Mouse (Mus musculus): ENCODE results near the gene Pik3c2a.

The Pik3c2a gene

GRCm38 (mm10) chr7:116443004-116443696 is at the start of gene Pik3c2a:
Pik3c2a (minus strand) TSS chr7:116443449.
- peak; percentile 94 for DNase-seq

GRCm38 (mm10) chr7:116491113-116491512 is 47.9 kb upstream of the Pik3c2a start:
- no peak for DNase-seq

- no peak for DNase-seq
Measured at GRCm38 (mm10) chr7:116485062-116485601, 41.9 kb upstream of the Pik3c2a start.

- no peak for DNase-seq
Measured at GRCm38 (mm10) chr7:116484213-116484612, 41.0 kb upstream of the Pik3c2a start.

DNA sequence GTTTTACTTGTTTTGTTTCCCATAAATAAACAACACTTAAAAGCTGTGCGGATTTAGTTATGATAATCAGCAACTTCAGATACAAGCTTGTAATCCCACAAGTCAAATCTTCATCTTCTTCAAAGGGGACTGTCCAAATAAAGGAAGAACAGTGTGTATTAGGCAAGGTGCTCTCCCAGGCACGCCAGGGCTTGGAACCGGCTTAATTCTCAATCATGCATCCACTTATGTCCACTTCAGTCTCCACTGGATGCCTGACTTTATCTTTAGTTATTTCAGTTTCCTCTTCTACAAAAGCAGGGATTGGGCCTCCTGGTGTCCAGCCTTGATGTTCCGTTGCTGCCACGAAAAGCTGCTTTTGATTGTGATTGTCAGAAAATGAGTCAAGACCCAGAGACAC is 40.5 kb upstream of the Pik3c2a start:
- no peak for DNase-seq

GRCm38 (mm10) chr7:116483106-116483505 is 39.9 kb upstream of the Pik3c2a start:
- DNase-seq = no peak

- no peak for DNase-seq
Measured at GRCm38 (mm10) chr7:116476264-116476663, 33.0 kb upstream of the Pik3c2a start.

GRCm38 (mm10) chr7:116475836-116476235 is 32.6 kb upstream of the Pik3c2a start:
- no peak for DNase-seq

DNA sequence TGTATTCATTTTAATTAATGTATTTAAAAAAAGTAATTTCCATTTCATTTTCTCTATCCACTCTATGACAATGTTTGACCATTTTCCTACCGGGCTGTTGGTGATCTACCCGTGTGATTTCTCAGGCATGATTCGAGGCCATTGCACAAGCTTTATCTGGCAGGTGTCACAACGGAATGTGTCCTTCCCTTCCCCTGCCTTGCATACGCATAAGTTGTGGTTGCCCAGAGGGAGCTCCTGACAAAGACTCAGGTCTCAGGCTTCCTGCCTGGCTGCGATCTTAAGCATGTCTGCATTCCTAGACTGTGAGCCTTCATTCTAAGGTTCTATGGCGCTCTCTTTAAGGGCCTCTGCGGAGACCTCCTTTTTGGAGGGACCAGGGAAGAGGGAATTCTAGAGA is 18.9 kb upstream of the Pik3c2a start:
- no peak for DNase-seq

DNA sequence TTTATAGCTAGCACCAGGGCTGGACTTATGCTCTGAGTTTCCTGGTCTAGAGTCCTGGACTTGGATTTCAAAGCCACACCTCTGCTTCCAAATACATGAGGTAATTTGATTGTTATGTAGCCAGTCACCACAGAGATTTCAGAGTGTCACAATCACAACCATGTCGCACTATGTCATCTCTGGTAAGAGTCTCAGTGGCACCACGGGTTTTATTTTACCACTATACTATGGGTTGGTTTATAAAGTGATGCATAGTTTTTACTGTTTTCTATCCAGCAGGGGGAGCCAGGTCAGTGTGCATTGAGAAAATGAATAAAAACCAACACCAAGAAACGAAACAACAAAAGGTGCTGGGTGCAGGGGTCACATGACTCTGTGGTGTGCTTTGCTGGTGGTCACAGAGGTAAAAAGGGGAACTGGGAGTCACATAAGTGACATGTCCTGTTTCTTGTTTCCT is 15.8 kb upstream of the Pik3c2a start:
- DNase-seq = no peak

DNA sequence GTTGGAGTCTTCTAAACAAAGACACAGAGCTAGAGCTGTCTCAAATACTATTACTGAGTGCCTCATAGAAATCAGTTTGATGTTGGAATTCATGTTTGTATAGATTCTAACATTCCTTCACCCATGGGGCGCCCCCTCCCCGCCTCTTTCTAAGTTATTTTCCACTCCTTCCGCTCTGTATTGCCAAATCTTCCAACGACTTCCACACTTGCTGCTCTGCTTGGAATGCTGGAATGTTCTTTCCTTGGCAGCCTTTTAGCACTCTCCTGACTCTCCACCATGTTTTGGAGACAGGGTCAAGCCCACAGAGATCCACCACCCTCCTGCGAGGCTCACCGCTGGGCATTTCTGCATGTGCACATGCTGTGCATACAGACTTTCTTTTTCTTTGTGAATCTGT is 14.1 kb upstream of the Pik3c2a start:
- DNase-seq = no peak

DNA sequence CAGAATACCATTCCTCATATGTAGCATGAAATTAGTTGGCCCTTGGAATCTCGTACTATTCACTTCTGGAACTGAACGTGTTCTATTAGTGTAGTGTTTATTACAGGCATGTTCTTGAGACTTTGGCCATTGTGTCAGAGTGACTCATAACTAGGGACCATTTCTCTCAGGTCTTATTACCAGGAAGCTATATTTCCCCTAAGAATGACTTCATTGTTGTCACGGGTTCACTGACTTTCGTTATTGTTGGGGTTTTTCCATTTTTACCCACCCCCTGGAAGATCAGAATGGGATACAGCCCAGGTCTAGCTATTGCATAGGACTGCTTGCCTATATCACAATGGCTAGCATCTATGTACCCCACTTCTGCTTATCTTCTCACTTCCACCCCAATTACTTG is 13.7 kb upstream of the Pik3c2a start:
- no peak for DNase-seq

DNA sequence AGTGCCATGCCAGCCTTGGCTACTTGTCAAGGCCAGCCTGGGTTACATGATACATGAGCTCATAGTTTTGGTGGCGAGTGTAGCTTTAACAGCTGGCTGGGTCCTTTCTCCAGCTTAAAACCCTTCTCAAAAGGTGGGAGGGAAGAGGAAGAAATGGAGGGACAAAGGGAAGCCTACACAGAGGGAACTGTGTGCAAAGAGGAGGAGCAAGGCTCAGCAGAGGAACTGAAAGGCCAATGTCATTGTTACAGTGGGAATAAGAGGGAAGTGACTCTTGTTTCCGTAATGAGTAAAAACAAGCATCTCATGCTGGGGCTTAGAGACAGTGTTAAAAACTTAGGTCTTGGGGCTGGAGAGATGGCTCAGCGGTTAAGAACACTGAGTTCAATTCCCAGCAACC is 3.4 kb upstream of the Pik3c2a start:
- no peak for DNase-seq

DNA sequence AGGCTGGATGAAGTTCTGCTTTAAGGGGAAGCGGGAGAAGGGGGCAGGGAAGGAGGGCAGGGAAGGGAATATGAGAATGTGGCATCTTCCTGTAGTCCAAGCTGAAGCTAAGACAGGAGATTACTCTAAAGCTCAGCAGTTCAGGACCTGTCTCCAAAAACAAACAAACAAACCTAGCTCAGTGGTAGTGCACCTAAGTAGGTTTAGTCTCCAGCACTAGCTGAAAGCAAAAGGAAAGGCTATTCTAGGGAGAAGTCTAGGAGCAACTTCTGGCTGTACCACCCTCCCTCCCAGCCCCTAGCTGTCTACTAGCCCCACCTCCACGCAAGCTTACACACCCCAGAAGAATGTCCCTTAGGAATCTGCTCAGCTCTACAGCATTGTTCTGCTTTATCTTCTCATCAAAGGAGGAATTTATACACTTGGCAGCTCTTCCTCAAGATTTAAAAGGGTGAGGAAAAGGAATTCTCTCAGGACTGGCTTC is 1.1 kb upstream of the Pik3c2a start:
- DNase-seq = no peak

DNA sequence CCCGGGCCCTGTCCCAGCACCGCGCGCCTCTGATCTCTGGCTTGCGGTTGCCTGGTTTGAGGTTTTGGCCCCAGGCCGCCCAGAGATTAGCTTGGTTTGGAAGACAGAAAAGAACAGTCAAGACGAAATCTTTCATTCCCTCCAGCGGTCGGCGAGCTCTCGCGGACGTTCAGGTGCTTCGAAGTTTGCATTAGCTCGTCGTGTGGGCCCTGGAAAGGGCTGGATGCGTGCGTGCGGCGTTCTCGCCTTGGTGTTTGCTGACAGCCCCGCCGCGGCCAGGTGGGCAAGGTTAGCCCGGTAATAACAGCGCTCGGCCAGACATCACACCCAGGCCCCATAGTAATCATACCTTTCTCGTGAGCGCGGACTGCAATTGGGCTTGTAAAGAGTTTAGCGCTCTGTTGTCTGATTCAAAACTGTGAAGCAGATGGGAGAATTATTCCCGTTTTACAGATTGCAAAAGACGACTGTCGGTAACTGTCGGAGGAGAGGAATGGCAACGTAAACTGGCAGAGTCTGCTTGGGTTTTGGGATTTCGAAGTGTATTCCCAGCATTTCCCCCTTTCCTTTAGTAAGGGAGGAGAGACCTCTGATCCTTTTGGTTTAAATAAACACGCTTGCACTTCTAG is 562 bp upstream of the Pik3c2a start:
- no peak for DNase-seq

GRCm38 (mm10) chr7:116442226-116442625 is 1.0 kb downstream of the Pik3c2a start:
- DNase-seq = no peak

DNA sequence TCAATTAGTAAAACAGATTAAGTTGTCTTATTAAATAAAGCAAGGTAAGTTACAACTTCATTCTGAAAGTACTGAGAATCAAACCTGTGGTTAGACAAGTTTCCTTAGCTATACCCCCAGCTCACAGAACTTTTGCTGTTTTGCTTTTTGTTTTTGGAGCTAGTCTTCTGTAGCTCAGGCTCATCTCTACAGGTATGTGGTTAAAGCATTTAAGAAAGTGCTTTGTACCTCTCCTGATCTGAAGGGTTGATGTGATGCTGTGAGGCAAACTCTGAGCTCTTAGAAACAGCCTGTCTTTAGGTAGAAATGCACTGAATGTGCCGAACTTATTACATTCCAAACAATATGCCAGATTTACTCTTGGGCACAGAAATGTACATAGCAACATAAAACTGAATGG is 1.9 kb downstream of the Pik3c2a start:
- DNase-seq = no peak

GRCm38 (mm10) chr7:116431661-116432060 is 11.6 kb downstream of the Pik3c2a start:
- DNase-seq = no peak

- DNase-seq = no peak
Measured at GRCm38 (mm10) chr7:116430926-116431325, 12.3 kb downstream of the Pik3c2a start.

DNA sequence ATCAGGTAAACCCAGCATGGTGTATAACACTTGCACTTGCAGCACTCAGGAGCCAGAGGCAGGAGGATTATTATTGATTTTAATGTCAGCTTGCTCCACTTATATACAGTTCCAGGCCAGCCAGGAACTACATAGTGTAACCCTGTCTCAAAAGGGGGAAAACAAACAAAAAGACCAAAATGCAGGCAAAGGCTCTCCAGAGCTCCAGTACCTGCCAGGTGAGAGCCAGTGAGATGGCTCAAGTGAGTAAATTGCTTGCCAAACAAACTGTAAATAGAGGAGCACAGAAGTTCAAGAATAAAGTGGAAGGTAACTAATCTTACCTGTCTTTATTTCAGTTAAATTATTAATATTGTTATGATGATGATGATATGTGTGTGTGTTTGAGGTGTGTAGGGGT is 16.0 kb downstream of the Pik3c2a start:
- DNase-seq = no peak

DNA sequence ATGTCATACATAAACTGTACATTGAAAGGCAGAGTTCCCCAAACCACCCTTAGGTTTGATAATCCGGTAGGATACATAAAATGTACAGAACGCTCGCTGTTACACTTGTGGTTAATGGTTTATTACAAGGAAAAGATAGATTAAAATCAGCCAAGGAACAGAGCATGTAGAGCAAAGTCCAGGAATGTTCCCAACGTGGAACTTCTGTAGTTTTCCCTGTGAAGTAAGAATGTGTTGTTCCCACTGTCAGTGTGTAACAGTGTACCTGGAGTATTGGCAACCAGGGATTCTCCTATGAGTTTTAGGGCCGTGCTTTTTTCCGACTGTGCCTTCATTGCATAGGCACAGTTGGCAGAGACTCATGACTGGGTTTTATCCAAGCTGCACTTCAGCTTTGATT is 17.5 kb downstream of the Pik3c2a start:
- DNase-seq = no peak

- DNase-seq = no peak
Measured at GRCm38 (mm10) chr7:116421081-116421480, 22.2 kb downstream of the Pik3c2a start.

DNA sequence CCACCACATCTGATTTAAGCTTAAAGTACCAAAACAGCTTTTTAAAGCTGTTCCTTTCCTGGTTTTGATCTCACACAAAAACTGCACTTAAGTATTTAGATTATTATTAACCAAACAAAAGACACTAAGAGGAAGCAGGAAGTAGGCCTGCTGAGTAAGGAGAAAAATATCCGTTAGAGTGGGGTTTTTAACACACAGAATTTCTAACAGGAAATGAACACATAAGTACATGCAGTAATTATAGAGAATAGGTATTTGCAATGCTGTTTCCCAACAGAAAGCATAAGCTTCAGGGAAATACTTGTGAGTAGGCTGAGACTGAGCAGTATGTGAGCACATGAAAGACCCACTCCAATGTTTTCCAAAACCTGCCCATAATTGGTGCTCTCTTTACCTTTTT is 33.8 kb downstream of the Pik3c2a start:
- DNase-seq = no peak

DNA sequence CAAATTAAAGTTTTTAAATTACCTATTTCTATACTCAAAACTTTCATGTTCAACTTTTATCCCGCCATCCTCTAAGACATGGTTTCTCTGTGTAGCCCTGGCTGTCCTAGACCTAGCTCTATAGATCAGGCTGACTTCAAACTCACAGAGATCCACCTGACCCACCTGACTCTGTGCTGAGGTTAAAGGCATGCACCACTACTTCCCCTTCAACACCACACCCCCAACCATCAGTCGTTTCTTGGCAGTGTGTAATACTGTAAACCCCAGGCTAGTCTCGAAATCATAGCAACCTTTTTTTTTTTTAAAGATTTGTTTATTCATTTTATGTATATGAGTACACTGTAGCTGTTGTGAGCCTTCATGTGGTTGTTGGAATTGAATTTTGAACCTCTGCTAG is 50.9 kb downstream of the Pik3c2a start:
- DNase-seq = no peak

Data from cerebellum, adult 8-10 months (tissue).